Mouse (Mus musculus) left cerebral cortex, adult 2 months (tissue): ENCODE measurements around the gene Tipin. TPM values are rescaled to one million over a fixed set of nuclear protein-coding genes. Genes with fewer than 3 reads are reported as not detected.
A peak's percentile ranks its signal among the peaks of the same experiment; 100 is the strongest.
"Not testable (repeated sequence)": the region's sequence is repeated elsewhere in the genome, so short reads cannot be mapped to it uniquely, and the experiment has no call there.

ENCODE experiments used
- DNase-seq, 2 experiments: peaks; one replicate each; pipeline ENCODE4 v3.0.0; 2021 to 2022; ENCODE audit warnings: low spot score in 2 of 2, mixed read lengths in 1 of 2; ENCODE audit errors: extremely low spot score in 1 of 2
- H3K27ac ChIP-seq: fragments of 200-600 bp; 2 replicates; pipeline ENCODE4 v1.8.1; 2022
- H3K4me3 ChIP-seq: fragments of 200-600 bp; 2 replicates; pipeline ENCODE4 v1.8.1; 2022
- CTCF ChIP-seq: fragments of 200-600 bp; IDR thresholded peaks from 2 replicates; pipeline ENCODE4 v1.8.1; 2022; ENCODE audit warnings: antibody characterized with exemption, mild to moderate bottlenecking, moderate library complexity
- intact Hi-C: fragments of 180-260 bp; cut with DNase I; formaldehyde crosslinking; loops from one replicate; pipeline ENCODE4 v1.15.1; 2025
- total RNA-seq, 2 experiments: library from RNA; stranded (reverse); gene quantifications; 2 replicates each; pipeline ENCODE4 v1.2.3; 2021

The Tipin gene
- total RNA-seq, 2 experiments from 2014 or later: 12.9 to 20.2 TPM

- no peak for DNase-seq
- H3K27ac ChIP-seq: peak overlapping the region; percentile 85
Observed at GRCm38 (mm10) chr9:64252591-64253020, 28.8 kb upstream of the Tipin start.

GRCm38 (mm10) chr9:64253021-64253904 lies 28.1 kb upstream of the Tipin start, which contains the start of gene Map2k1:
Map2k1 (minus strand) TSS chr9:64253631.
- peak; percentile 77 for TF ChIP-seq CTCF
- peak; percentile 100 for DNase-seq
- Histone ChIP-seq H3K27ac (peak within 1 kb of the TSS; percentile 85), H3K4me3 (peak within 1 kb of the TSS; percentile 76)
- intact Hi-C loops: loop anchor here (1.0 to 2.0 kb wide), 3 partner anchors 22 to 74 kb away; partner anchors contain the start of gene Snapc5

More at GRCm38 (mm10) chr9:64252591-64253020, 28.8 kb upstream of the Tipin start:
- TF ChIP-seq CTCF: no peak; the same call in 1 of the 2 replicates
- intact Hi-C loops: loop anchor here (1.0 to 2.0 kb wide), 3 partner anchors 22 to 73 kb away; partner anchors contain the start of gene Snapc5
- H3K4me3 ChIP-seq: peak overlapping the region; percentile 76

- Histone ChIP-seq H3K27ac (no peak overlapping the region), H3K4me3 (no peak overlapping the region)
- DNase-seq: no peak
- intact Hi-C loops: no loop called here
- no peak for TF ChIP-seq CTCF
Observed at GRCm38 (mm10) chr9:64255422-64255821, 26.0 kb upstream of the Tipin start.

- Histone ChIP-seq H3K27ac (no peak overlapping the region), H3K4me3 (no peak overlapping the region)
- DNase-seq: no peak
- no peak for TF ChIP-seq CTCF
- intact Hi-C loops: no loop called here
Observed at GRCm38 (mm10) chr9:64256204-64256603, 25.2 kb upstream of the Tipin start.

- TF ChIP-seq CTCF: no peak
- Histone ChIP-seq H3K4me3 (no peak overlapping the region), H3K27ac (no peak overlapping the region)
- intact Hi-C loops: no loop called here
- no peak for DNase-seq
Observed at GRCm38 (mm10) chr9:64259906-64260305, 21.5 kb upstream of the Tipin start.

- intact Hi-C loops: no loop called here
- DNase-seq: no peak
- H3K4me3 ChIP-seq: no peak overlapping the region
- H3K27ac ChIP-seq: no peak overlapping the region
- no peak for TF ChIP-seq CTCF
Observed at GRCm38 (mm10) chr9:64261023-64261422, 20.4 kb upstream of the Tipin start.

- no peak overlapping the region for H3K4me3 ChIP-seq
- intact Hi-C loops: no loop called here
- no peak for TF ChIP-seq CTCF
- DNase-seq: no peak
- no peak overlapping the region for H3K27ac ChIP-seq
Observed at GRCm38 (mm10) chr9:64264813-64265212, 16.6 kb upstream of the Tipin start.

GRCm38 (mm10) chr9:64267231-64267630 lies 14.2 kb upstream of the Tipin start:
- DNase-seq: no peak

GRCm38 (mm10) chr9:64268196-64268595 lies 13.2 kb upstream of the Tipin start:
- Histone ChIP-seq H3K4me3 (no peak overlapping the region), H3K27ac (no peak overlapping the region)
- intact Hi-C loops: no loop called here
- TF ChIP-seq CTCF: no peak
- no peak for DNase-seq

More at GRCm38 (mm10) chr9:64267231-64267630, 14.2 kb upstream of the Tipin start:
- TF ChIP-seq CTCF: no peak
- intact Hi-C loops: no loop called here
- Histone ChIP-seq H3K4me3 (no peak overlapping the region), H3K27ac (no peak overlapping the region)

- intact Hi-C loops, DNase-seq, H3K27ac ChIP-seq, H3K4me3 ChIP-seq: not testable (repeated sequence)
Observed at GRCm38 (mm10) chr9:64268836-64269235, 12.5 kb upstream of the Tipin start.

GRCm38 (mm10) chr9:64271249-64271648 lies 10.1 kb upstream of the Tipin start:
- Histone ChIP-seq H3K27ac (no peak overlapping the region), H3K4me3 (no peak overlapping the region)
- intact Hi-C loops: no loop called here
- DNase-seq: no peak
- no peak for TF ChIP-seq CTCF

GRCm38 (mm10) chr9:64272611-64273010 lies 8.8 kb upstream of the Tipin start:
- peak; percentile 44 for TF ChIP-seq CTCF
- H3K4me3 ChIP-seq: no peak overlapping the region
- intact Hi-C loops: loop anchor here (2.0 kb wide), 2 partner anchors 94 to 132 kb away; partner anchors contain the start of gene Snapc5

More at GRCm38 (mm10) chr9:64272611-64273010, 8.8 kb upstream of the Tipin start:
- no peak overlapping the region for H3K27ac ChIP-seq
- peak; percentile 37 to 47 for DNase-seq
